Mouse (Mus musculus): ENCODE results near the gene Wrb. TPM values are rescaled to one million over a fixed set of nuclear protein-coding genes. Genes with fewer than 3 reads are reported as not detected.
"Not testable (repeated sequence)": the region's sequence is repeated elsewhere in the genome, so short reads cannot be mapped to it uniquely, and the experiment has no call there.

The Wrb gene
- 23.2 and 24.0 TPM in 2 replicates for polyA plus RNA-seq (2011; ENCODE audit: insufficient read depth, insufficient read length, low read depth, missing spikeins)

- no peaks in the 10 kb centered on the region for H3K9me3 ChIP-seq (replicated peaks; ENCODE audit: control insufficient read depth, insufficient read depth, low read length, poor library complexity, severe bottlenecking)
- no peaks in the 10 kb centered on the region for H3K36me3 ChIP-seq (ENCODE audit: control insufficient read depth, insufficient read depth, low read length, poor library complexity, severe bottlenecking)
- no peaks in the 10 kb centered on the region for H3K4me1 ChIP-seq (ENCODE audit: control insufficient read depth, insufficient read depth, low read length)
- H3K27me3 ChIP-seq (ENCODE audit: control insufficient read depth, insufficient read depth, low read length, poor library complexity, severe bottlenecking): no peaks in the 10 kb centered on the region
- no peak within 1 kb of the TSS for H3K27ac ChIP-seq (ENCODE audit: insufficient read depth, low read length)
- peak within 1 kb of the TSS; percentile 38 for H3K9ac ChIP-seq (ENCODE audit: low read depth, poor library complexity, severe bottlenecking)
- peak within 1 kb of the TSS; percentile 81 for H3K4me3 ChIP-seq (ENCODE audit: low read depth, low read length)
- TF ChIP-seq CTCF (IDR thresholded peaks at IDR 0.05; ENCODE audit: low read depth, low read length) (peak; percentile 88), POLR2A (IDR thresholded peaks at IDR 0.05; ENCODE audit: insufficient read depth, low read length) (peak; percentile 25), EP300 (IDR thresholded peaks at IDR 0.05; ENCODE audit: insufficient read depth, low read depth, low read length) (peak; percentile 70; the same call in 1 of the 2 replicates)
These were observed at the start of gene Wrb for GRCm38 (mm10) chr16:96145110-96145800. Gene Wrb, plus strand, starts transcription at chr16:96145407.

GRCm38 (mm10) chr16:96095966-96096365, 49.2 kb upstream of the Wrb start:
- Histone ChIP-seq H3K4me3 (ENCODE audit: low read depth, low read length) (no peak overlapping the region), H3K9ac (ENCODE audit: low read depth, poor library complexity, severe bottlenecking) (no peak overlapping the region), H3K36me3 (ENCODE audit: control insufficient read depth, insufficient read depth, low read length, poor library complexity, severe bottlenecking) (no peaks in the 10 kb centered on the region), H3K27me3 (ENCODE audit: control insufficient read depth, insufficient read depth, low read length, poor library complexity, severe bottlenecking) (no peaks in the 10 kb centered on the region), H3K9me3 (replicated peaks; ENCODE audit: control insufficient read depth, insufficient read depth, low read length, poor library complexity, severe bottlenecking) (no peaks in the 10 kb centered on the region), H3K4me1 (ENCODE audit: control insufficient read depth, insufficient read depth, low read length) (no peaks in the 10 kb centered on the region), H3K27ac (ENCODE audit: insufficient read depth, low read length) (no peak overlapping the region)
- no peak for TF ChIP-seq POLR2A (IDR thresholded peaks at IDR 0.05; ENCODE audit: insufficient read depth, low read length)
- TF ChIP-seq EP300 (IDR thresholded peaks at IDR 0.05; ENCODE audit: insufficient read depth, low read depth, low read length): no peak
- TF ChIP-seq CTCF (IDR thresholded peaks at IDR 0.05; ENCODE audit: low read depth, low read length): no peak

- H3K27ac ChIP-seq (ENCODE audit: insufficient read depth, low read length); H3K36me3 ChIP-seq (ENCODE audit: control insufficient read depth, insufficient read depth, low read length, poor library complexity, severe bottlenecking); H3K4me3 ChIP-seq (ENCODE audit: low read depth, low read length); H3K9me3 ChIP-seq (replicated peaks; ENCODE audit: control insufficient read depth, insufficient read depth, low read length, poor library complexity, severe bottlenecking); H3K4me1 ChIP-seq (ENCODE audit: control insufficient read depth, insufficient read depth, low read length); H3K9ac ChIP-seq (ENCODE audit: low read depth, poor library complexity, severe bottlenecking); H3K27me3 ChIP-seq (ENCODE audit: control insufficient read depth, insufficient read depth, low read length, poor library complexity, severe bottlenecking): not testable (repeated sequence)
These were observed 47.4 kb upstream of the Wrb start for GRCm38 (mm10) chr16:96097811-96098210.

- Histone ChIP-seq H3K4me3 (ENCODE audit: low read depth, low read length) (no peak overlapping the region), H3K9ac (ENCODE audit: low read depth, poor library complexity, severe bottlenecking) (no peak overlapping the region), H3K9me3 (replicated peaks; ENCODE audit: control insufficient read depth, insufficient read depth, low read length, poor library complexity, severe bottlenecking) (no peaks in the 10 kb centered on the region), H3K4me1 (ENCODE audit: control insufficient read depth, insufficient read depth, low read length) (no peaks in the 10 kb centered on the region), H3K27ac (ENCODE audit: insufficient read depth, low read length) (no peak overlapping the region), H3K27me3 (ENCODE audit: control insufficient read depth, insufficient read depth, low read length, poor library complexity, severe bottlenecking) (no peaks in the 10 kb centered on the region), H3K36me3 (ENCODE audit: control insufficient read depth, insufficient read depth, low read length, poor library complexity, severe bottlenecking) (no peaks in the 10 kb centered on the region)
- TF ChIP-seq CTCF (IDR thresholded peaks at IDR 0.05; ENCODE audit: low read depth, low read length) (peak; percentile 17), POLR2A (IDR thresholded peaks at IDR 0.05; ENCODE audit: insufficient read depth, low read length) (no peak)
These were observed 42.2 kb upstream of the Wrb start for GRCm38 (mm10) chr16:96103036-96103435.

GRCm38 (mm10) chr16:96109673-96110072, 35.5 kb upstream of the Wrb start:
- Histone ChIP-seq H3K4me3 (ENCODE audit: low read depth, low read length) (no peak overlapping the region), H3K9me3 (replicated peaks; ENCODE audit: control insufficient read depth, insufficient read depth, low read length, poor library complexity, severe bottlenecking) (no peaks in the 10 kb centered on the region), H3K9ac (ENCODE audit: low read depth, poor library complexity, severe bottlenecking) (no peak overlapping the region), H3K4me1 (ENCODE audit: control insufficient read depth, insufficient read depth, low read length) (no peaks in the 10 kb centered on the region), H3K36me3 (ENCODE audit: control insufficient read depth, insufficient read depth, low read length, poor library complexity, severe bottlenecking) (no peaks in the 10 kb centered on the region), H3K27ac (ENCODE audit: insufficient read depth, low read length) (no peak overlapping the region), H3K27me3 (ENCODE audit: control insufficient read depth, insufficient read depth, low read length, poor library complexity, severe bottlenecking) (no peaks in the 10 kb centered on the region)
- TF ChIP-seq POLR2A (IDR thresholded peaks at IDR 0.05; ENCODE audit: insufficient read depth, low read length) (no peak), CTCF (IDR thresholded peaks at IDR 0.05; ENCODE audit: low read depth, low read length) (no peak), EP300 (IDR thresholded peaks at IDR 0.05; ENCODE audit: insufficient read depth, low read depth, low read length) (no peak)

- H3K9ac ChIP-seq (ENCODE audit: low read depth, poor library complexity, severe bottlenecking): no peak overlapping the region
- H3K36me3 ChIP-seq (ENCODE audit: control insufficient read depth, insufficient read depth, low read length, poor library complexity, severe bottlenecking): no peaks in the 10 kb centered on the region
- no peaks in the 10 kb centered on the region for H3K4me1 ChIP-seq (ENCODE audit: control insufficient read depth, insufficient read depth, low read length)
- no peaks in the 10 kb centered on the region for H3K27me3 ChIP-seq (ENCODE audit: control insufficient read depth, insufficient read depth, low read length, poor library complexity, severe bottlenecking)
- H3K4me3 ChIP-seq (ENCODE audit: low read depth, low read length): no peak overlapping the region
- no peak overlapping the region for H3K27ac ChIP-seq (ENCODE audit: insufficient read depth, low read length)
- no peak for TF ChIP-seq POLR2A (IDR thresholded peaks at IDR 0.05; ENCODE audit: insufficient read depth, low read length)
- TF ChIP-seq CTCF (IDR thresholded peaks at IDR 0.05; ENCODE audit: low read depth, low read length): no peak
- no peak for TF ChIP-seq EP300 (IDR thresholded peaks at IDR 0.05; ENCODE audit: insufficient read depth, low read depth, low read length)
- no peaks in the 10 kb centered on the region for H3K9me3 ChIP-seq (replicated peaks; ENCODE audit: control insufficient read depth, insufficient read depth, low read length, poor library complexity, severe bottlenecking)
These were observed 34.4 kb upstream of the Wrb start for GRCm38 (mm10) chr16:96110655-96111345.
